Mouse (Mus musculus) intestine, embryonic 14.5 days (tissue): ENCODE results near the gene Fam126a. TPM values are rescaled to one million over a fixed set of nuclear protein-coding genes. Genes with fewer than 3 reads are reported as not detected.

ENCODE experiments used
- ATAC-seq: fragments of 200-750 bp; cut with Nextera tagmentation; replicated peaks from 2 replicates; pipeline ENCODE4 v1.8.0; 2017; ENCODE audit warnings: low read depth, moderate number of reproducible peaks, moderate TSS enrichment, moderate library complexity; ENCODE audit not compliant: low FRiP score, low TSS enrichment
- DNase-seq: peaks from one replicate; pipeline ENCODE4 v3.0.0-alpha.2; 2018; ENCODE audit warnings: low spot score
- H3K27ac ChIP-seq: fragments of 300-500 bp; sonication (generic); 2 replicates; pipeline ENCODE4 v1.5.1; 2014; ENCODE audit warnings: low read depth, mild to moderate bottlenecking, control low read depth
- H3K27me3 ChIP-seq: fragments of 300-500 bp; sonication (generic); replicated peaks from 2 replicates; pipeline ENCODE4 v1.6.1; 2014; ENCODE audit warnings: low read length, control low read depth; ENCODE audit not compliant: control insufficient read depth, insufficient read depth
- H3K36me3 ChIP-seq: fragments of 300-500 bp; sonication (generic); 2 replicates; pipeline ENCODE4 v1.6.1; 2014; ENCODE audit warnings: low read length, control low read depth; ENCODE audit not compliant: control insufficient read depth, insufficient read depth
- H3K4me1 ChIP-seq: fragments of 300-500 bp; sonication (generic); replicated peaks from 2 replicates; pipeline ENCODE4 v1.6.1; 2014; ENCODE audit warnings: low read length, control low read depth, mixed read lengths; ENCODE audit not compliant: control insufficient read depth, insufficient read depth
- H3K4me2 ChIP-seq: fragments of 300-500 bp; sonication (generic); 2 replicates; pipeline ENCODE4 v1.6.1; 2014; ENCODE audit warnings: low read length
- H3K4me3 ChIP-seq: fragments of 300-500 bp; sonication (generic); 2 replicates; pipeline ENCODE4 v1.5.1; 2014; ENCODE audit warnings: low read depth, low read length, control low read depth, mixed read lengths
- H3K9ac ChIP-seq: fragments of 300-500 bp; sonication (generic); 2 replicates; pipeline ENCODE4 v1.6.1; 2014; ENCODE audit warnings: mild to moderate bottlenecking, low read length
- H3K9me3 ChIP-seq: fragments of 300-500 bp; sonication (generic); 2 replicates; pipeline ENCODE4 v1.6.1; 2016; ENCODE audit warnings: low read length, control low read depth; ENCODE audit not compliant: control insufficient read depth
- WGBS: fragments of 180-500 bp; shearing (Covaris S2); extraction: QIAGEN DNeasy Blood & Tissue Kit; methylation state at CpG from one replicate; pipeline ENCODE4 v1.1.7; 2014; 5-methylcytosine and 5-hydroxymethylcytosine counted together
- polyA plus RNA-seq: library from polyadenylated mRNA; unstranded; fragments of >200 nt; fragmentation: Nextera tagmentation; extraction: Ambion mirVana; gene quantifications from 2 replicates; pipeline ENCODE4 v1.2.1, GENCODE M21; 2014

The Fam126a gene
- 21.7 and 23.0 TPM in 2 replicates for polyA plus RNA-seq

DNA sequence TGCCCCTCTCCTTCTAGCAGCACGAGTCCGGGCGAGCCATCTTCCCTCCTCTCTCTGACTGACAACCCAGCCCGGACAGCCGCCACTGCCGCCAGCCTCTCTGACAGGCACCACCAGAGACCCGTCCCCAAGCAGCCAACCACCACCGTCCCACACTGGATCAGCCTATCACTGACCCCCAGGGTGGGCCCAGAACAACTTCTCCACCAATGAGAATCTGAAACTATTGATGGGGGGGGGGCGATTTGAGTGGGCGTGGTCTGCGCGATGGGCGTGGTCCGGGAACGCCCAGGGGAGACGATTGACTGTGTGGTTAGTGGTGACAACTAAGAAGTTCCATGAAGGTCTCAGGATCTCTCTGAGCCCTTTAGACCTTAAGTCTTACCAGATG, at the start of gene Fam126a:
TSS of gene Fam126a (minus strand) at position 112 of the 391 bp plus-strand sequence.
- Histone ChIP-seq H3K36me3 (no peaks in the 10 kb centered on the region), H3K9me3 (no peaks in the 10 kb centered on the region), H3K9ac (peak within 1 kb of the TSS; percentile 70), H3K4me1 (peaks cover 6% of the 10 kb centered on the region; the same call in 1 of the 2 replicates), H3K27ac (peak within 1 kb of the TSS; percentile 66), H3K4me2 (peak within 1 kb of the TSS; percentile 81), H3K4me3 (peak within 1 kb of the TSS; percentile 74), H3K27me3 (no peaks in the 10 kb centered on the region)
- ATAC-seq (peak; percentile 100), DNase-seq (peak; percentile 95)
- 0% methylated on average over 16 of the region's 16 CpGs for WGBS

- DNase-seq (peak; percentile 38), ATAC-seq (no peak)
- Histone ChIP-seq H3K4me2 (no peak overlapping the region), H3K36me3 (no peaks in the 10 kb centered on the region), H3K27ac (no peak overlapping the region), H3K4me1 (0 out of 2 replicates have a peak, but pooled peaks cover 4% of the 10 kb centered on the region), H3K4me3 (no peak overlapping the region), H3K9me3 (no peaks in the 10 kb centered on the region), H3K9ac (no peak overlapping the region), H3K27me3 (no peaks in the 10 kb centered on the region)
- WGBS, result 69% methylated on average over 7 of the region's 7 CpGs
Measured at GRCm38 (mm10) chr5:24078420-24079179, 48.1 kb upstream of the Fam126a start.

DNA sequence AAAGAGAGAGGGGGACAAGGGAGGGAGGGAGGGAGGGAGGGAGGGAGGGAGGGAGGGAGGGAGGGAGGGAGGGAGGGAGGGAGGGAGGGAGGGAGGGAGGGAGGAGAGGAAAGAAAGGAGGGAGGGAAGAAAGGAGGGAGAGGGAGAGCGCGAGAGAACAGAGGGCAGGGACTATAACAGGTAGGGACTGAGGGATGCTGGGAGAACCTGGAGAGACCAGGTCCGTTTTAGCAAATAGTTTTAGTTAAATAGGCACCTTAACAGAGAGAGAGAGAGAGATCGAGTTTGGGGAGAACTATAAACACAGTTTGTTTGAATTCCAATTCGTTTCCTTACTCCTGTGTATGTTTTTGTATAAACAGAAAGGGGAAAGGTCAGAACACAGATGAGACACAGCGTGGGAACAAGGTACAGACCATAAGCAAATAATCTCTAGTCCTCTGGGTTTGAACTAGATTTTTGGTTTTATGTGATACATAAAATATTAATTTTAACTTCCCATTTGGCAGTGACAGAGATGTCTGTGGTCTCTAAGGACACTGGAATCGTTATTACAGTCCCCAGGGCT, 47.3 kb upstream of the Fam126a start:
- H3K9me3 ChIP-seq, result no peaks in the 10 kb centered on the region
- no peaks in the 10 kb centered on the region for H3K36me3 ChIP-seq
- WGBS, result 10% methylated on average over 7 of the region's 7 CpGs
- H3K4me3 ChIP-seq, result 0 out of 2 replicates have a peak overlapping the region, but pooled peaks have one; percentile 4
- no peaks in the 10 kb centered on the region for H3K27me3 ChIP-seq
- ATAC-seq (no peak), DNase-seq (peak; percentile 48)
- H3K9ac ChIP-seq, result no peak overlapping the region
- peak overlapping the region; percentile 43 for H3K4me2 ChIP-seq
- 0 out of 2 replicates have a peak, but pooled peaks cover 4% of the 10 kb centered on the region for H3K4me1 ChIP-seq
- H3K27ac ChIP-seq, result no peak overlapping the region

GRCm38 (mm10) chr5:24076986-24077718, 46.7 kb upstream of the Fam126a start:
- Histone ChIP-seq H3K9ac (no peak overlapping the region), H3K27ac (no peak overlapping the region)
- ATAC-seq, result peak; percentile 77; the same call in 1 of the 2 replicates

GRCm38 (mm10) chr5:24072031-24072430, 41.5 kb upstream of the Fam126a start:
- ATAC-seq (no peak), DNase-seq (no peak)
- no peaks in the 10 kb centered on the region for H3K27me3 ChIP-seq
- H3K9me3 ChIP-seq, result no peaks in the 10 kb centered on the region
- no peaks in the 10 kb centered on the region for H3K36me3 ChIP-seq
- H3K4me1 ChIP-seq, result 0 out of 2 replicates have a peak, but pooled peaks cover 4% of the 10 kb centered on the region
- 71% methylated on average over 6 of the region's 6 CpGs for WGBS
- no peak overlapping the region for H3K9ac ChIP-seq
- H3K4me3 ChIP-seq, result no peak overlapping the region
- no peak overlapping the region for H3K4me2 ChIP-seq
- no peak overlapping the region for H3K27ac ChIP-seq

More at GRCm38 (mm10) chr5:24076986-24077718, 46.7 kb upstream of the Fam126a start:
- H3K36me3 ChIP-seq, result no peaks in the 10 kb centered on the region
- peak; percentile 75 for DNase-seq
- 0 out of 2 replicates have a peak, but pooled peaks cover 4% of the 10 kb centered on the region for H3K4me1 ChIP-seq
- 4% methylated on average over 15 of the region's 15 CpGs for WGBS
- peak overlapping the region; percentile 26 for H3K4me3 ChIP-seq
- peak overlapping the region; percentile 43 for H3K4me2 ChIP-seq
- H3K9me3 ChIP-seq, result no peaks in the 10 kb centered on the region
- no peaks in the 10 kb centered on the region for H3K27me3 ChIP-seq

- Histone ChIP-seq H3K4me1 (no peaks in the 10 kb centered on the region), H3K4me2 (no peak overlapping the region), H3K9ac (no peak overlapping the region), H3K36me3 (no peaks in the 10 kb centered on the region), H3K4me3 (no peak overlapping the region), H3K9me3 (no peaks in the 10 kb centered on the region), H3K27me3 (no peaks in the 10 kb centered on the region), H3K27ac (no peak overlapping the region)
- WGBS, result 80% methylated on average over 6 of the region's 6 CpGs
- ATAC-seq (no peak), DNase-seq (no peak)
Measured at GRCm38 (mm10) chr5:24068955-24069354, 38.5 kb upstream of the Fam126a start.

DNA sequence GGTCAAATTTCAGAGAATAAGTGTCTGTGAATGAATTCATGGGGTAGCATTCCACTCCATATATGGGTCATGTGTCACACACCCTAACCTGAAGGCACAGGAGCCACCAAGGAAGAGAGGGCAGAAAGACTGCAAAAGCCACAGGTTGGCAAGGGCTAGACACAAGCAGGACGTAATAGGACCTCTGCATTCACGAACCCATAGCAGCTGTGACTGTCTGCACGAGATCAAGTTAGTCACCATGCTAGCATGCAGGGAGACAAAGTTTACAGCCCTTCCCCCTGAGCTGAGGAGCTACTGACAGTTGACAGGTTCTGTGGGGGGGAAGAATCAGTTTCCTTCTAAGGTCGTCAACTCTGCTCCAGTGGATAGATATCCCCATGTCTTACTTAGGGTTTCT, 33.1 kb upstream of the Fam126a start:
- Histone ChIP-seq H3K4me2 (no peak overlapping the region), H3K4me3 (no peak overlapping the region), H3K36me3 (no peaks in the 10 kb centered on the region), H3K27me3 (no peaks in the 10 kb centered on the region), H3K9ac (no peak overlapping the region), H3K4me1 (no peaks in the 10 kb centered on the region), H3K9me3 (no peaks in the 10 kb centered on the region), H3K27ac (no peak overlapping the region)
- 69% methylated on average over 4 of the region's 4 CpGs for WGBS
- ATAC-seq, result no peak
- DNase-seq, result no peak

- 82% methylated on average over 6 of the region's 6 CpGs for WGBS
Measured at GRCm38 (mm10) chr5:24063034-24063433, 32.5 kb upstream of the Fam126a start.

More at GRCm38 (mm10) chr5:24063034-24063433, 32.5 kb upstream of the Fam126a start:
- Histone ChIP-seq H3K4me2 (no peak overlapping the region), H3K4me1 (no peaks in the 10 kb centered on the region), H3K9ac (no peak overlapping the region), H3K9me3 (no peaks in the 10 kb centered on the region), H3K36me3 (no peaks in the 10 kb centered on the region), H3K4me3 (no peak overlapping the region), H3K27me3 (no peaks in the 10 kb centered on the region), H3K27ac (no peak overlapping the region)
- ATAC-seq (no peak), DNase-seq (no peak)
